Mouse (Mus musculus) ES-E14 (cell line): Measurements from ENCODE around the gene Gm826. TPM values are rescaled to one million over a fixed set of nuclear protein-coding genes. Genes with fewer than 3 reads are reported as not detected.

Experiments
- DNase-seq: peaks from one replicate; pipeline ENCODE4 v3.0.0-alpha.2; 2013; ENCODE audit warnings: low read depth, low spot score
- H3K27ac ChIP-seq: 2 replicates; pipeline ENCODE4 v1.5.1; 2012; ENCODE audit warnings: low read depth, mild to moderate bottlenecking, low read length, moderate library complexity, mixed read lengths; ENCODE audit not compliant: poor library complexity, insufficient read depth, severe bottlenecking
- H3K36me3 ChIP-seq: 2 replicates; pipeline ENCODE4 v1.6.1; 2012; ENCODE audit warnings: mild to moderate bottlenecking, low read length, moderate library complexity, mixed read lengths; ENCODE audit not compliant: control insufficient read depth, poor library complexity, insufficient read depth, severe bottlenecking
- H3K4me1 ChIP-seq, 2 experiments: fragments of 150-350 bp in 1 of 2; sonication (generic) in 1 of 2; 2 replicates each; pipeline ENCODE4 v1.6.1; 2012; ENCODE audit warnings: low read length in 2 of 2, mild to moderate bottlenecking in 1 of 2, mixed read lengths in 1 of 2; ENCODE audit not compliant: control insufficient read depth in 2 of 2, insufficient read depth in 2 of 2, poor library complexity in 1 of 2
- H3K4me3 ChIP-seq, 2 experiments: fragments of 150-350 bp in 1 of 2; sonication (generic) in 1 of 2; 2 replicates each; pipeline ENCODE4 v1.5.1; 2012; ENCODE audit warnings: low read length in 2 of 2, low read depth in 1 of 2, mild to moderate bottlenecking in 1 of 2, mixed read lengths in 1 of 2; ENCODE audit not compliant: insufficient read depth in 1 of 2, poor library complexity in 1 of 2, severe bottlenecking in 1 of 2
- H3K9ac ChIP-seq: 2 replicates; pipeline ENCODE4 v1.6.1; 2012; ENCODE audit warnings: low read depth, mild to moderate bottlenecking, low read length, mixed read lengths; ENCODE audit not compliant: poor library complexity, insufficient read depth, severe bottlenecking
- H3K9me3 ChIP-seq: fragments of 150-350 bp; sonication (generic); 2 replicates; pipeline ENCODE4 v1.6.1; 2012; ENCODE audit warnings: low read depth, mild to moderate bottlenecking, low read length; ENCODE audit not compliant: control insufficient read depth, insufficient read depth
- CHD2 ChIP-seq: IDR thresholded peaks from 2 replicates; pipeline ENCODE4 v1.6.1; 2014; ENCODE audit warnings: mild to moderate bottlenecking, low read depth, low read length, inconsistent platforms
- HCFC1 ChIP-seq: IDR thresholded peaks from 2 replicates; pipeline ENCODE4 v1.6.1; 2012; ENCODE audit warnings: low read length, inconsistent platforms, borderline replicate concordance; ENCODE audit not compliant: insufficient read depth
- MAFK ChIP-seq: IDR thresholded peaks from 2 replicates; pipeline ENCODE4 v1.6.1; 2014; ENCODE audit warnings: mild to moderate bottlenecking, low read depth, low read length, inconsistent platforms; ENCODE audit not compliant: insufficient read depth
- ZC3H11A ChIP-seq: IDR thresholded peaks from 2 replicates; pipeline ENCODE4 v1.6.1; 2012; ENCODE audit warnings: low read depth, mild to moderate bottlenecking, inconsistent platforms, low read length, borderline replicate concordance
- ZNF384 ChIP-seq: IDR thresholded peaks from 2 replicates; pipeline ENCODE4 v1.6.1; 2012; ENCODE audit warnings: low read depth, low read length, inconsistent platforms
- in situ Hi-C, 2 experiments: fragments of 600-800 bp; cut with MboI; formaldehyde crosslinking; loops; one replicate each; pipeline ENCODE4 v1.15.1; 2025; ENCODE audit warnings: low sequenced_read_pairs in 2 of 2, inconsistent platforms in 1 of 2; ENCODE audit not compliant: unreplicated experiment in 2 of 2
- total RNA-seq: library from RNA; depleted of rRNA; stranded (reverse); fragments of 300-350 nt; gene quantifications from 2 replicates; pipeline ENCODE4 v1.2.3, GENCODE M21; 2012

Gm826 gene
- total RNA-seq, 1 experiment = not detected

DNA sequence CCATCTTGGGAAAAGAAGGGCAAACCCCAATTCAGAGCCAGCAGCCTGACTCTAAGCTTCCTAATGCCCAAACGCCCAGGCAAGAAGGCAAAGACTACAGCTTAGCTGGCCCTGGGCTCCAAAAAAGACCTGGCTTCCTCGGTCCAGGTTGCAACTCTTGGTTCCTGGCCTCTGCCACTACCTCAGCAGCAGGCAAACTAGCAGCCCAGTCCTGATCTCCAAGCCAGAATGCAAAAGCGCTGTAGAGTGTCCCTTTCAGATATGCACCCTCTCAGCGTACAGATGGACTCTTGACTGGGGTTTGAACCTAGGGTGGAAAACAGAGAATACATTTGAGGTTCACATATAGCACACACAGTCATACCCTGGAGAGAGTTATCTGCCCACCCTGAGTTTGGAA, 29.2 kb upstream of the Gm826 start:
- H3K36me3 ChIP-seq = no peaks in the 10 kb centered on the region
- in situ Hi-C loops = no loop called here
- H3K9ac ChIP-seq = no peak overlapping the region
- no peak overlapping the region for H3K4me3 ChIP-seq
- peaks cover 0 to 11% of the 10 kb centered on the region in 2 experiments; a peak in 1 of 4 replicates for H3K4me1 ChIP-seq
- DNase-seq = no peak
- no peak overlapping the region for H3K27ac ChIP-seq
- no peak for TF ChIP-seq ZC3H11A
- no peak for TF ChIP-seq HCFC1
- no peak for TF ChIP-seq CHD2
- no peak for TF ChIP-seq ZNF384
- TF ChIP-seq MAFK = no peak
- H3K9me3 ChIP-seq = no peaks in the 10 kb centered on the region

DNA sequence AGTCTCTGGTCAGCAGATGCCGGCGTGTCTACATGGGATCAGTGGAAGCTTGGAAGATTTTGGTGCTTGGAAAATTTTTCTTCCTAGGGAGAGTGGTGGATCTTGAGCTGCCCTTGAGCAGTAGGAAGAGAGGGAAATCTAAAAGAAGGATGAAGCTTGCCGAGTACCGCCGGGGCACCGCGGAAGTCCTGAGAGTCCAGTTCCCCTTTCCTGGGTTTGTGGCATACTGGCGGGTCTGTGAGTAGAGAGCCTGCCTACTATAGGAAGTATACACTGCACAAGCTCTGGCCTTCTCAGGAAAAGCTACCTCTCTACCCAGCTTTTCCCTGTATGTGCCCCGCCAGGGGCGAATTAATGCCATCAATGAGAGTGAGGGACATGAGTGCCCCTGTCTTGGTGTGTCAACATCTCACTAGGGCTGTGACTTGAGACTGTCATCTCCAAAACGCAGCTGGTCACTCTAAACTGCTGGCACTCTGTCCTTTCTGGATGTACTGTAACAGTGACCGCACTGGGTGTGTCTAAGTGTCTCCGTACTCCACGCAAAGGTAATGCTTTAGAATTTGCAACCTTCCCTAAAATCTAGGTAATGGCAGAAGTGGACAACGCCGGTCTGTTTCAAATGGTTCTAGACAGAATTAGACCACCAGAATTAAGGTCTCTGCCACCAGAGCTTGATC, 27.6 kb upstream of the Gm826 start:
- Histone ChIP-seq H3K4me3 (no peak overlapping the region), H3K27ac (no peak overlapping the region), H3K9me3 (no peaks in the 10 kb centered on the region), H3K36me3 (no peaks in the 10 kb centered on the region), H3K4me1 (peaks cover 0 to 11% of the 10 kb centered on the region in 2 experiments; a peak in 1 of 4 replicates), H3K9ac (no peak overlapping the region)
- no peak for TF ChIP-seq MAFK
- TF ChIP-seq CHD2 = no peak
- no peak for TF ChIP-seq ZNF384
- no peak for TF ChIP-seq HCFC1
- no peak for TF ChIP-seq ZC3H11A
- in situ Hi-C loops = no loop called here
- DNase-seq = no peak

DNA sequence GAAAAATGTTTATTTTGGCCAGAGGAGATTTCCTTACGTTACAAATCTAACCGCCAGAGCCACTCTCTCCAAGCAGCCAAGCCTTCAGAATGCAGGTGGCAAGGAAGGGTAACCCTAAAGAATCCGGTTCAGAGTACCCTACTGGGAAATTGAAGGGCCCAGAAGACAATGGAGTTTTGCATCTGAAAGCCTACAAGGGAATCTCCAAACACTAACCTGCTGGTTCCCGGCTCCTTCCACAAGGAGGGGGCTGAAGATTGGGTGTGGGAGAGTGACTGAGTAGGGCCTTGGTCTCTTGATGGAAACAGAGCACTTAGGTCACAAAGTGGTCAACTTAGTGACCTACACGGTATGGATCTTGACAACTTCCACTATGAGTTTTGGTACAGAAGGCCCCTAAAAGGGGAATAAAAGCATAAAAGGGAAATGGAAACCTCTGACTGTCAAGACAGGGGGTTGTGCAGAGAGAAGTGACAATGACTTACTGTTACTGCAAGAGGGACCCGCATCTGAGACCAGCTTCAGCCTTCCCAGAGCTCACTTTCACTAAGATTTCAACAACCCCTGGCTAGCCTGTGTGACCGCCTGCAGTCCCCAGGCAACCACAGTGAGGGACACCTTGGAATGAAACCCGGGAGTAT, 26.4 kb upstream of the Gm826 start:
- H3K36me3 ChIP-seq = no peaks in the 10 kb centered on the region
- no peak overlapping the region for H3K9ac ChIP-seq
- TF ChIP-seq ZC3H11A = no peak
- in situ Hi-C loops = no loop called here
- H3K4me1 ChIP-seq = peaks cover 0 to 8% of the 10 kb centered on the region in 2 experiments; a peak in 1 of 4 replicates
- H3K27ac ChIP-seq = no peak overlapping the region
- H3K9me3 ChIP-seq = no peaks in the 10 kb centered on the region
- no peak overlapping the region for H3K4me3 ChIP-seq
- peak; percentile 56 for DNase-seq

DNA sequence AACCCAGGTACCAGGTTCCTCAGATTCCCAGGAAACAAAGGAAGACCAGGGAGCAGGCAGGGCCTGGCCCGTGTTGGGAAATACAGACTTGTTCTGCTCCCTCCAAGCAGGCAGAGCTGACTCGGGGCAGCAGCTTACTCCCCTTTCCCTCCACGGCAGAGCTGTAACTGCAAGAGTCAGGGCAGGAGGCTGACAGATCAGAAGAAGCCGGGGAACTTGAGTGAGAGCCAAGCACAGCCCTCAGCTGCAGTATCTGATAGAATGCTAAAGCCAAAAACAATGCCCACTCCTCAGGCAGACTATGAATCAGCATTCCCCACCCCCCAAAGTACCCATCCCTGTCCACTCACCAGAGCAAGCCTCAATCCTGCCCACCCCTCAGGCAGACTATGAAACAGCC, 24.9 kb upstream of the Gm826 start:
- no peaks in the 10 kb centered on the region for H3K9me3 ChIP-seq
- TF ChIP-seq ZC3H11A (no peak), ZNF384 (no peak)
- in situ Hi-C loops = no loop called here
- no peak overlapping the region for H3K27ac ChIP-seq
- H3K4me3 ChIP-seq = no peak overlapping the region
- H3K9ac ChIP-seq = no peak overlapping the region
- DNase-seq = no peak
- peaks cover 0 to 8% of the 10 kb centered on the region in 2 experiments; a peak in 1 of 4 replicates for H3K4me1 ChIP-seq
- no peaks in the 10 kb centered on the region for H3K36me3 ChIP-seq

- no peak for TF ChIP-seq HCFC1
- no peak for TF ChIP-seq MAFK
- TF ChIP-seq CHD2 = no peak
- TF ChIP-seq ZNF384 = no peak
- no peak for TF ChIP-seq ZC3H11A
- Histone ChIP-seq H3K9ac (no peak overlapping the region), H3K4me1 (peaks cover 0 to 12% of the 10 kb centered on the region in 2 experiments; a peak in 1 of 4 replicates), H3K9me3 (no peaks in the 10 kb centered on the region), H3K27ac (no peak overlapping the region), H3K4me3 (no peak overlapping the region), H3K36me3 (no peaks in the 10 kb centered on the region)
- no peak for DNase-seq
- in situ Hi-C loops = no loop called here
Observed at GRCm38 (mm10) chr2:160357442-160357841, 23.5 kb upstream of the Gm826 start.
